30 mouse cellular contexts compared by ENCODE assay signal in genomic region chr1:158956361-158956760, GRCm38 (mm10). TPM values are rescaled to one million over a fixed set of nuclear protein-coding genes. Genes with fewer than 3 reads are reported as not detected.
"Had no signal": no experiment of that assay in that cellular context is flagged by ENCODE, and none has a peak within 500 bp of the region (broad histone marks: within the 10 kb centered on the region; RNA-seq: fewer than 3 reads in every experiment).

No protein-coding gene starts in this region.

- H3K4me1 ChIP-seq: heart, embryonic 12.5 days; intestine, embryonic 15.5 days had no signal

- H3K9ac ChIP-seq: heart, embryonic 12.5 days; heart, embryonic 13.5 days; heart, embryonic 15.5 days; hindbrain, embryonic 12.5 days; hindbrain, embryonic 13.5 days; hindbrain, embryonic 14.5 days; hindbrain, embryonic 15.5 days; intestine, embryonic 15.5 days; kidney, embryonic 15.5 days had no signal

- DNase-seq: heart, postnatal 10 days; heart, postnatal 14 days; heart, postnatal 4 days; kidney, adult 11 months; kidney, adult 18-20 months; kidney, adult 2 months; kidney, adult 8-10 months; kidney, adult 9 months; kidney, postnatal 10 days; kidney, postnatal 14 days; kidney, postnatal 36 days; kidney, postnatal 4 days; layer of hippocampus, adult 9-11 months; layer of hippocampus, postnatal 36 days had no signal

- H3K9me3 ChIP-seq: heart, embryonic 12.5 days; heart, embryonic 13.5 days; heart, embryonic 15.5 days; hindbrain, embryonic 10.5 days; hindbrain, embryonic 12.5 days; hindbrain, embryonic 13.5 days; hindbrain, embryonic 15.5 days; intestine, embryonic 15.5 days; kidney, embryonic 15.5 days had no signal

- H3K27ac ChIP-seq: heart, embryonic 13.5 days; heart, embryonic 15.5 days; hindbrain, embryonic 10.5 days; hindbrain, embryonic 12.5 days; hindbrain, embryonic 13.5 days; hindbrain, embryonic 14.5 days; hindbrain, embryonic 15.5 days; hindbrain, postnatal 0 days; intestine, embryonic 15.5 days; kidney, embryonic 15.5 days; kidney, postnatal 0 days; layer of hippocampus, adult 2 months; left cerebral cortex, adult 2 months had no signal

- H3K27me3 ChIP-seq: heart, embryonic 15.5 days; hindbrain, embryonic 12.5 days; hindbrain, embryonic 13.5 days; hindbrain, embryonic 15.5 days; intestine, embryonic 15.5 days; kidney, embryonic 15.5 days had no signal

- H3K36me3 ChIP-seq: heart, embryonic 12.5 days; heart, embryonic 13.5 days; heart, embryonic 15.5 days; hindbrain, embryonic 10.5 days; hindbrain, embryonic 12.5 days; hindbrain, embryonic 13.5 days; hindbrain, embryonic 15.5 days; intestine, embryonic 15.5 days; kidney, embryonic 15.5 days had no signal

- H3K4me3 ChIP-seq: heart, embryonic 12.5 days; heart, embryonic 13.5 days; heart, embryonic 15.5 days; hindbrain, embryonic 10.5 days; hindbrain, embryonic 12.5 days; hindbrain, embryonic 13.5 days; hindbrain, embryonic 15.5 days; intestine, embryonic 15.5 days; kidney, embryonic 15.5 days; layer of hippocampus, adult 2 months; left cerebral cortex, adult 2 months had no signal

RNA-seq across cellular contexts. Expression of gene Pappa2, which starts 23.9 kb away (rescaled TPM):
- total RNA-seq: hematopoietic stem cell, adult 5-6 weeks had no signal
- polyA plus RNA-seq: inflammation-experienced regulatory T-cells, adult 6 months had no signal
